Mouse (Mus musculus): Measurements from ENCODE around the gene Ipmk.
"Not testable (repeated sequence)": the region's sequence is repeated elsewhere in the genome, so short reads cannot be mapped to it uniquely, and the experiment has no call there.

Ipmk gene

GRCm38 (mm10) chr10:71368128-71368940 lies 20.8 kb downstream of the Ipmk start:
- intact Hi-C loops (cut with DNase I): no loop called here

- intact Hi-C loops (cut with DNase I): no loop called here
Measured at GRCm38 (mm10) chr10:71369466-71369865, 21.9 kb downstream of the Ipmk start.

DNA sequence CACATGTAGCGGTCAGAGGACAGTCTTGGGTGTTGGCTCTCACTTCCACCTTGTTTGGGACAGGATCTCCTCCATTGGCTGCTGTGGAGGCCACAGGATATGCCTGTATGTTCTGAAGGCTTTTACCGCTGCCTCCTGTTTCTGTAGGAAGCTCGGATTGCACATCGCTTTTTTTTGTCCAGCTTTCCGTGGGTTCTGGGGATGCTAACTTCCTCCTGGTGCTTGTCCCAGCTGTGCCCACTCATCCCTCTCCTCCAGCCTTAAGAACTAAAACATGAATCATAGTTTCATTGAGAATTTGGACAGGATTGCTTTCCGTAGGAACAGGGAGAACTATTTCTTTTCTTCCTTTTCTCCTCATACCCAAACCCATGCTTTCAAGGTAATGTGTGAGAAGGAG lies 24.3 kb downstream of the Ipmk start:
- intact Hi-C loops (cut with DNase I): no loop called here

- intact Hi-C loops (cut with DNase I): no loop called here
Measured at GRCm38 (mm10) chr10:71373706-71374105, 26.1 kb downstream of the Ipmk start.

DNA sequence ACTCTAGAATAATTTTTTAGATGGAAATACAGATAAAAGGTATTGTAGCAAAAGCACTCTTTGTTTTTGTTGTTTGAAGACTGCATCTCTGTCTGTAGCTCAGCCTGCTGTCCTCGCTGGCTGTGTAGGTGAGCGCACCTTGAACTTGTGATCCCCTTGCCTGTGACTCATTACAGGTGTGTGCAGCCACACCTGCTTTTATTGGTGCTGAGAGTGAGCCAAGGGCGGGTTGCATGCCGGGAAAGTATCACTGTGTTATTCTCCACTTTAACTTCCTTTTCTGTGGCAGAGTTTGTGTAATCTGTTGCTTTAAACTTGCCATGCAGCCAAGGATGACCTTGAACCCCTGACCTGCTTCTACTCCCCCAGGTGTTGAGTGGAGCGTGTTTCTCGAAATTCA lies 28.5 kb downstream of the Ipmk start:
- intact Hi-C loops (cut with DNase I): no loop called here

DNA sequence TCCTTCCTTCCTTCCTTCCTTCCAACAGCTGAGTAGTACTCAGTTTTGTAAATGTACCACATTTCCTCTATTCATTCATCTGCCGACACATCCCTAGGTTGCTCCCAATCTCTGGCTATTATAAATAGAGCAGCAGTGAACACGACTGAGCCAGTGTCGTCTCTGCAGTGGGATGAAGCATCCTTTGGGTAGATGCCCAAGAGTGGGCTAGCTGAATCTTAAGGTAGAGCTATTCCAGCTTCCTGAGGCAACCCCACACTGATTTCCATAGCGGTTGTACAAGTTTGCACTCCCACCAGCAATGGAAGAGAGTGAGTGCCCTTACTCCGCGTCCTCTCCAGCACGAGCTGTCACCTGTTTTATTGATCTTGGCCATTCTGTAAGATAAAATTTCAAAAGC lies 32.8 kb downstream of the Ipmk start:
- intact Hi-C loops (cut with DNase I): no loop called here

DNA sequence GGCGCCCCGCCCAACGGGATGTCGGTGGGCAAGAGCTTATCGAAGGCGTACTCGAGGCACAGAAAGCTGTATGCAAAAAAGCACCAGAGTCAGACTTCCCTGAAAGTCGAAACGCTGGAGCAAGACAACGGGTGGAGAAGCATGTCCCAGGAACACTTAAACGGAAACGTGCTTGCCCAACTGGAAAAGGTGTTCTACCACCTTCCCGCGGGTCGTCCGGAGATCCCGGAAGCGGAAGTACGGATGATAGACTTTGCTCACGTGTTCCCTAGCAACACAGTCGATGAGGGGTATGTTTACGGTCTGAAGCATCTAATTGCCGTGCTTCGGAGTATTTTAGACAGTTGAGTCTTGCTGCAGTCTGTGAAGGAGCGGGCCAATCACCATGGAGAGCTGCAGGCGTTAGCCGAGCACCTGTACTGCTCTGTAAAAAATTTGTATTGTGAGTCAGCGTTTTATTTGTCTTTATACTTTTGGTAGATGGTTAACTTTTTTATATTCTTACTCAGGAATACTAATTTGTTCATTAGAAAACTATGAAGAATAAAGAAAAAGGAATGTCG lies 34.0 kb downstream of the Ipmk start:
- intact Hi-C loops (cut with DNase I): no loop called here

DNA sequence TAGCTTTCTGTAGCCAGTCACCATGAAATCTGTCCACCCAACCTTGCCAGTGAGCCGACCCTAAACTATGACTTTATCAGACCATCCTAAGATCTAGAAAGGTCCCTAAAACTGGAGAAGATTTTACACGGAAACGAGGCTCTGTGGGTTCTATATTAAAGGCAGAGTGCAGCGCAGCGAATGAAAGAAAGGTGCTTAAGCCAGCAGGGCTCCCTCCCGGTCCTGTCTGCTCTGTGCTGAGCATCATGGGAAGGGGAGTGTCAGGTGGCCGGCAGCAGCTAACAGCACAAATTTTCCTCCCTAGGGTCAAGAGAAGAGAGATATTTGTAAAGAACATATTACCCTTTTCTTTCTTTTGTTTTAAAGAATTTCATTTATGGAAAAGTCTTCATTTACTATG lies 34.5 kb downstream of the Ipmk start:
- intact Hi-C loops (cut with DNase I): no loop called here

GRCm38 (mm10) chr10:71382858-71383551 lies 35.4 kb downstream of the Ipmk start:
- intact Hi-C loops (cut with DNase I): no loop called here

- intact Hi-C loops (cut with DNase I): not testable (repeated sequence)
Measured at GRCm38 (mm10) chr10:71383552-71383924, 36.0 kb downstream of the Ipmk start.

- intact Hi-C loops (cut with DNase I): no loop called here
Measured at GRCm38 (mm10) chr10:71384159-71385044, 36.8 kb downstream of the Ipmk start.

GRCm38 (mm10) chr10:71389311-71389710 lies 41.7 kb downstream of the Ipmk start:
- intact Hi-C loops (cut with DNase I): no loop called here

GRCm38 (mm10) chr10:71398383-71399145 lies 51.0 kb downstream of the Ipmk start:
- intact Hi-C loops (cut with DNase I): no loop called here

GRCm38 (mm10) chr10:71399399-71399798 lies 51.8 kb downstream of the Ipmk start:
- intact Hi-C loops (cut with DNase I): no loop called here

DNA sequence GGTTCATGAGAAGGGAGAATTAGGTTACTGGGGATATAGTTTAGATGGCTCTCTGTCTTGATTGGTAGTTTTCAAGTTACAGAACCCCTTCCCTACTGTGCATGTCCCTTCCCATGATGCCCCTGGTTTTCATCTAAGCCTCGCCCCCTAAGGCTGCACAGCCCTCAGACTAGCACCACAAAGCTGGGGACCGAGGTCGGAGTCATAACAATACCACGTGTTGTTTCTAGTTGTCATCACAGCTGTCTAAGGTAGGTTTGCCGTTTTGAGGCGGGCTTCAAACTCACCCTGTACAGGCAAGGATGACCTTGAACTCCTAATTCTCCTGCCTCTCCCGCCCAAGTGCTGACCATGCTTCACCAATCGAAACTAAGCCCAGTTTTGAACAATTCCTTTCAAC lies 52.4 kb downstream of the Ipmk start:
- intact Hi-C loops (cut with DNase I): no loop called here

DNA sequence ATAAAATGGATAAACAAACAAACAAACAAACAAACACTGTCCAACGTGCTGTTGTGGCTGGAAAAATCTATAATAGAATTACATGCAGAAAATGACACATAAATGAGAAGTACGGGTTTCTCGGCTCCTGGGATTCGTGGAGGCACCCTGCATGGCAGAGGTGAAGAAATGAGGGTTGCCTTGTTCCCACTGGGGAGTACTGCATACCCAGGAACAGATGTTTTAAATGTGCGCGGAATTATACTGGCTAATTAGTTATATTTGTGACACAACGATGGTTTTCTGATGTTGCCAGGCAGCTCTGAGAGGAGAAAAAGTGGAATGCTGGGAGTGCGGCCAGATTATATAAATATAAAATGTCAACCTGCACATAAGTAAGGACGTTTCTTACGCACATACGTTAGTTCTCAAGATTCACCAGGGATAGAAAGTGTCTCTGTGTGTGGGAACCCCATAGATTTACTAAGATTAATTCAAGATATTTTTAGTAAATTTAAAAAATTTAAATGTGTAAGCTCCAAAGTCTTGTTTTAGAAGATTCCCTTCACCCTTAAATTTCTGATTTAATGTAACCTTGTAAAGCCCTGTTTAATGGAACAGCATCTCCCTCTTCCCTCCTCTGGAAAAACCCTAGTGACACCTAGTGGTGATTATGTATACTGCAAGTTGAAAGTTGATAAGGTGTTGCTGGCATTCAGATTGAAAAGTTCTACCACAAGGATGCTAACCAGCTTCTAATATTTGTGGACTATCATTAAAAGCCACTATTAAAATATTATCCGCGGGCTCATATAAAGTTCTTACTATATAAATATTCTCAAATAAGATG lies 53.5 kb downstream of the Ipmk start:
- intact Hi-C loops (cut with DNase I): loop anchor here (1.0 kb wide), 1 partner anchor 74 kb away; no protein-coding TSS in a partner anchor

GRCm38 (mm10) chr10:71403638-71404037 lies 56.1 kb downstream of the Ipmk start:
- intact Hi-C loops (cut with DNase I): no loop called here

DNA sequence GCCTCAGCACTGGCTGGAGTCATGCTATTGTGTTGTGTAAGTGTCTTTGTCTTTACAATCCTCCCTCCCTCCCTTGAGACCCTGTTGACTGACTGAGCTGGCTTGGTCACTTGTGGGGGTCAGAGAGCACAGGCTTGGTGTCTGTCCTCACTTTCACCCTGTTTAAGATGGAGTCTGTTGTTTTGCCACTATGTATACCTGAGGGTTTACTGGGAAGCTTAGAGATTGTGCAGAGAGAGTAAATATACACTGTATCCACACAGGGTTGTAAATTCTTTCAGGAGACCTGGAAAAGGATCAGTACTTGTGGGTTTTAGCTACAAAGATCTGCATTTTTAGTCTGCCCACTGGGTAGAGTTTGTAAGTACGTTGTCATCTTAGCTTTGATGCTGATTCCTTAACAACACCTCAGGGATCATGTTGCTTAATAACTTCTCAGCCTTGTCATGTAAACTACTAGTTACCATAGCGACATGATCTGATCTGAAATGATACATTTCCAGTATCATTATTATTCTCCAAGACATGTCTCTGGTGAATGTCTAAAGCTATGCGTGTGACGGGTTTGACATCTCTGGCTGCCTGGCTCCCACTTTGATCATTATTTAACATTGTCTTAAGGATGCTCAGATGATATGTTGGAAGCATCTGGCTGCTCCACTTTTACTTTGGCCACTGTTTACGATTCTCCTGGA lies 58.1 kb downstream of the Ipmk start:
- intact Hi-C loops (cut with DNase I): no loop called here

GRCm38 (mm10) chr10:71409948-71410347 lies 62.4 kb downstream of the Ipmk start:
- intact Hi-C loops (cut with DNase I): no loop called here
